Mouse (Mus musculus): Measurements from ENCODE around the gene Bcar1.
A peak's percentile ranks its signal among the peaks of the same experiment; 100 is the strongest.

The Bcar1 gene

GRCm38 (mm10) chr8:111662473-111662872 lies 81.1 kb downstream of the Bcar1 start:
- DNase-seq, result peak; percentile 87

Data from kidney, postnatal 14 days (tissue).